Mouse (Mus musculus): ENCODE results near the gene Pold4. TPM values are rescaled to one million over a fixed set of nuclear protein-coding genes. Genes with fewer than 3 reads are reported as not detected.

Gene Pold4
- polyA plus RNA-seq, 2 experiments, result 12.9 to 15.2 TPM

GRCm38 (mm10) chr19:4189051-4189620 is 42.6 kb upstream of the Pold4 start:
- no peak for ATAC-seq (ENCODE audit: insufficient read depth)
- Histone ChIP-seq H3K4me3 (ENCODE audit: insufficient read depth in 1 of 2, low read depth in 2 of 2, low read length in 2 of 2) (no peak overlapping the region), H3K4me2 (ENCODE audit: low read depth) (no peak overlapping the region), H3K36me3 (replicated peaks; ENCODE audit: control insufficient read depth, insufficient read depth, low read depth) (peaks cover 10% of the 10 kb centered on the region), H3K9ac (replicated peaks) (no peak overlapping the region), H3K27ac (no peak overlapping the region), H3K4me1 (replicated peaks; ENCODE audit: control insufficient read depth in 2 of 2, insufficient read depth in 2 of 2, low read length in 1 of 2) (peaks cover 14 to 30% of the 10 kb centered on the region in 2 experiments), H3K9me3 (ENCODE audit: control insufficient read depth, low read length) (no peaks in the 10 kb centered on the region), H3K27me3 (ENCODE audit: control insufficient read depth, insufficient read depth, low read length) (no peaks in the 10 kb centered on the region)
- TF ChIP-seq EP300 (IDR thresholded peaks at IDR 0.05; ENCODE audit: low read depth) (no peak), CTCF (IDR thresholded peaks at IDR 0.05; ENCODE audit: low read depth) (no peak)
- WGBS (ENCODE audit: insufficient replicate concordance), result 77% methylated on average over 12 of the region's 12 CpGs
- DNase-seq (ENCODE audit: low read depth in 3 of 3, low spot score in 3 of 3), result no peak

DNA sequence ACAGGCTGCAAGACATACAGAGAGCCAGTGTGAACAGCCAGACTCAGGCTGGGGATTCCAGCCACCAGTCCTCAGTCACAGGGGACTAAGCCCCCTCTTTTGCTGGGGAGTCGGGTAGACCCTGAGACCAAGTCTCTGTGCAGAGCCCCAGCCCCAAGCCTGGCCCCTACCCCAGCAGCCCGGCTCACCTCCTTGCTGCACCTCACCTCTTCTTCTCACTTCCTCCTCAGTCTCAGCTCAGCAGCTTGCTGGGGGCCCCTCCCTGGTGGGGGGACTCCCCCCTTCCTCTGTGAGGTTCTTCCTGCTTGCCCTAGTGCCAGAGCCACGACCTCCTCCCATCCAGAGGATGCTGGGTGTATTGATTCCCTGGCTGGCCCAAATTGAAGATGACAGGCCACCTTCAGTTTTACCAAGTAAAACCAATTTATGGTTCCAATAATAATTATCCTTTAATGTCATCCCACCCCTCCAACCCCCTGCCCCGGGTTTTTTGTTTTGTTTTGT is 40.8 kb upstream of the Pold4 start, which contains the start of gene Tbc1d10c:
Gene Tbc1d10c (minus strand): TSS at position 454 of the 504 bp plus-strand sequence.
- Histone ChIP-seq H3K9ac (replicated peaks) (peak within 1 kb of the TSS; percentile 91), H3K4me1 (replicated peaks; ENCODE audit: control insufficient read depth in 2 of 2, insufficient read depth in 2 of 2, low read length in 1 of 2) (peaks cover 14 to 24% of the 10 kb centered on the region in 2 experiments), H3K9me3 (ENCODE audit: control insufficient read depth, low read length) (no peaks in the 10 kb centered on the region), H3K27me3 (ENCODE audit: control insufficient read depth, insufficient read depth, low read length) (no peaks in the 10 kb centered on the region), H3K4me3 (ENCODE audit: insufficient read depth in 1 of 2, low read depth in 2 of 2, low read length in 2 of 2) (peak within 1 kb of the TSS; percentile 85 to 89), H3K36me3 (replicated peaks; ENCODE audit: control insufficient read depth, insufficient read depth, low read depth) (peaks cover 27% of the 10 kb centered on the region), H3K4me2 (ENCODE audit: low read depth) (peak within 1 kb of the TSS; percentile 77), H3K27ac (peak within 1 kb of the TSS; percentile 64)
- DNase-seq (ENCODE audit: low read depth in 3 of 3, low spot score in 3 of 3) (no peak), ATAC-seq (ENCODE audit: insufficient read depth) (no peak)
- 16% methylated on average over 4 of the region's 4 CpGs for WGBS (ENCODE audit: insufficient replicate concordance)
- TF ChIP-seq CTCF (IDR thresholded peaks at IDR 0.05; ENCODE audit: low read depth), result no peak
- no peak for TF ChIP-seq EP300 (IDR thresholded peaks at IDR 0.05; ENCODE audit: low read depth)

DNA sequence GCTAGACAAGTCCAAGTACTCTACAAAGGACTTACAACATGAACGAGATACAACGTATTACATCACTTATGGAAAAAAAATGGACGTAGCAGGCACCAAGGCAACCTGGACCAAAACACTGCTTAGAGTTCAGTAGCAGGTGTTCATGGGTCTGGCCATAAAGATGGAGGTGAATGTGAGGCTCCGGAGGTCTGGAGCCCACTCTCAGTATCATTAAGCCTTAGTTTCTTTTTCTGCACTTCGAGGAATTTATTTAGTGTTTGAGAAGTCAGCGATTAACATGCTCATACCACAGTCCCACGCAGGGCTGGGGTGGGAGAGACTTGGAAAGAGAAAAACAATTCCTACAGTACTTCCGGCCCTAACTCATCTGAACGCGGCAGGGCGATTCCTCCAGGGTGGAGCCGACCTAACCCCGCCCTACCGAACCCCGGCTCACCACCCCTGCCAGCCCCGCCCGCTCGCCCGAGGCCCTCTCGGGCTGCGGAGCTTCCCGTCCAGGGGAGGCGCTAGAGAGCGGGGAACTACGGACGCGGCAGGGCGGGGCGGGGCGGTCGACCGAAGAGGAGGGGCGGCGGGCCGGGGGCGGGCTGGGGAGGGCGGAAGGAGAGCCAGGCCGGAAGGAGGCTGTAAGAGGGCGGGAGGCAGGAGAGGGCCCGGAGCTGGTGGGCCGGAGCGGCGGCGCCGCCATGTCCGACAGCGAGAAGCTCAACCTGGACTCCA is 40.0 kb upstream of the Pold4 start, which contains the start of gene Ppp1ca:
Gene Ppp1ca (plus strand): TSS at position 538 of the 723 bp plus-strand sequence.
- Histone ChIP-seq H3K4me2 (ENCODE audit: low read depth) (peak within 1 kb of the TSS; percentile 77), H3K27me3 (ENCODE audit: control insufficient read depth, insufficient read depth, low read length) (no peaks in the 10 kb centered on the region), H3K4me1 (replicated peaks; ENCODE audit: control insufficient read depth in 2 of 2, insufficient read depth in 2 of 2, low read length in 1 of 2) (peaks cover 14 to 24% of the 10 kb centered on the region in 2 experiments), H3K9me3 (ENCODE audit: control insufficient read depth, low read length) (no peaks in the 10 kb centered on the region), H3K36me3 (replicated peaks; ENCODE audit: control insufficient read depth, insufficient read depth, low read depth) (peaks cover 35% of the 10 kb centered on the region), H3K9ac (replicated peaks) (peak within 1 kb of the TSS; percentile 91), H3K27ac (peak within 1 kb of the TSS; percentile 64), H3K4me3 (ENCODE audit: insufficient read depth in 1 of 2, low read depth in 2 of 2, low read length in 2 of 2) (peak within 1 kb of the TSS; percentile 85 to 89)
- DNase-seq (ENCODE audit: low read depth in 3 of 3, low spot score in 3 of 3), result peak; percentile 89 to 92 (median 92)
- 5% methylated on average over 36 of the region's 47 CpGs for WGBS (ENCODE audit: insufficient replicate concordance)
- TF ChIP-seq EP300 (IDR thresholded peaks at IDR 0.05; ENCODE audit: low read depth), result no peak
- TF ChIP-seq CTCF (IDR thresholded peaks at IDR 0.05; ENCODE audit: low read depth), result peak; percentile 90
- ATAC-seq (ENCODE audit: insufficient read depth), result peak; percentile 91

GRCm38 (mm10) chr19:4192251-4192985 is 39.3 kb upstream of the Pold4 start:
- H3K4me1 ChIP-seq (replicated peaks; ENCODE audit: control insufficient read depth in 2 of 2, insufficient read depth in 2 of 2, low read length in 1 of 2), result peaks cover 14 to 24% of the 10 kb centered on the region in 2 experiments
- peak overlapping the region; percentile 77 for H3K4me2 ChIP-seq (ENCODE audit: low read depth)
- H3K27ac ChIP-seq, result peak overlapping the region; percentile 60
- peaks cover 43% of the 10 kb centered on the region for H3K36me3 ChIP-seq (replicated peaks; ENCODE audit: control insufficient read depth, insufficient read depth, low read depth)
- peak overlapping the region; percentile 85 to 89 for H3K4me3 ChIP-seq (ENCODE audit: insufficient read depth in 1 of 2, low read depth in 2 of 2, low read length in 2 of 2)
- H3K27me3 ChIP-seq (ENCODE audit: control insufficient read depth, insufficient read depth, low read length), result no peaks in the 10 kb centered on the region
- DNase-seq (ENCODE audit: low read depth in 3 of 3, low spot score in 3 of 3) (no peak), ATAC-seq (ENCODE audit: insufficient read depth) (peak; percentile 62)
- peak overlapping the region; percentile 91 for H3K9ac ChIP-seq (replicated peaks)
- TF ChIP-seq CTCF (IDR thresholded peaks at IDR 0.05; ENCODE audit: low read depth) (no peak), EP300 (IDR thresholded peaks at IDR 0.05; ENCODE audit: low read depth) (no peak)
- H3K9me3 ChIP-seq (ENCODE audit: control insufficient read depth, low read length), result no peaks in the 10 kb centered on the region
- under 1% methylated on average over 49 of the region's 52 CpGs for WGBS (ENCODE audit: insufficient replicate concordance)

Data from liver, embryonic 14.5 days (tissue).